Mouse (Mus musculus) left cerebral cortex, adult 6 months (tissue): ENCODE data around the gene Cenpx. TPM values are rescaled to one million over a fixed set of nuclear protein-coding genes. Genes with fewer than 3 reads are reported as not detected.

Source experiments
- long read RNA-seq, 2 experiments: library from polyadenylated mRNA; unstranded; transcript quantifications; one replicate each; pipeline ENCODE4 v2.0.0; 2019 to 2020
- polyA plus RNA-seq: library from polyadenylated mRNA; unstranded; fragments of <200 nt; fragmentation: Nextera tagmentation; gene quantifications from 2 replicates; pipeline ENCODE4 v1.2.3, GENCODE M21; 2021

Gene Cenpx
- polyA plus RNA-seq: 82.4 and 87.0 TPM in 2 replicates
- long read RNA-seq, experiment 1, transcript Cenpx-202 (5 exons, 606 nt): major isoform, 8 of 29 reads
- long read RNA-seq, experiment 1, partial matches to known transcripts: 8 of 29 reads
- long read RNA-seq, experiment 1, other reads (novel, unspliced or antisense): 11 of 29 reads
- long read RNA-seq, experiment 2, transcript Cenpx-202 (5 exons, 606 nt): major isoform, 20 of 54 reads
- long read RNA-seq, experiment 2, partial matches to known transcripts: 1 of 54 reads
- long read RNA-seq, experiment 2, other reads (novel, unspliced or antisense): 33 of 54 reads

DNA sequence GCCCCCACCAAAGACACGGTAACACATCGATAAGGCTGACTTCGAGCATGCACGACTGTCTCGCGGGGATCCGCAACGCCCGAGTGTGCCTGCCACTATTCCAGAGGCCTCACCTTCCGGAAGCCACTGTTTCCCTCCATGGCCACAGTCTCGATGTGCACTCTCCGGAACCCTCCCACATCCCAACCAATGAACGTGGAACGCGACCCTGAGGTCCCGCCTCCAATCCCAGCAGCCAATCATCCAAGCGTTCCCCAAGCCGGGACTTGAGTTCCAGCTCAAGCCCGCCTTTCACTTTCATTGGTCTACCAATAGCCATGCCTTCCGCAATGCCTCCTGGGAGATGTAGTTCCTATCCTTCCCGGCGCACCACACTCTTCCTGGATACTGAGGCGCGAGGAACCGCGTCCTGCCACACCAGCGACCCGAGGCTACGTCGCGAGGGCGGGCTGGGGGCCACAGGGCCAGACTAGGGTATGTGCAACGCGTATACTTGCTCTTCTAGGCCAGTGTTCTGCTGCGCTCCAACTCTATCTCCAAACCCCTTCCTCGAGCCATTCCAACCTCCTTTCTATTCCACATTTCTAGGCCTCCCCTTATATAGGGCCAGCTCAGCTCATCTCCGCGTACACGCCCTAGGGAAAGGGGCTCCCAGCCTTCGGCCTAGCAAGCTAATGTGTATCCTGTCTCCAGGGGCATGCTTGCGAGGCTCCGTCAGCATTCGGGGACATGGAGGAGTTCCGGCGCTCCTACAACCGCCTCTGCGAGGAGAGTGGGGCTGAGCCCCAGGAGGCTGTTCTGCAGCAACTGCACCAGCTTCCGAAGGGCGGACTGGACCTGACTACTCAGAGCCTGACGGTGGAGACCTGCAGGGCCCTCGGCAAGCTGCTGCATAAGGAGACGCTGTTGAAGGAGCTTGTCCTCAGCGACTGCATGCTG, at the start of gene Cenpx, which contains the start of gene Lrrc45:
Cenpx (minus strand) TSS at position 159 of the 939 bp plus-strand sequence.
Lrrc45 (plus strand) TSS at position 346 of the 939 bp plus-strand sequence.

GRCm38 (mm10) chr11:120762672-120763041, 49.1 kb upstream of the Cenpx start, which contains the start of gene Hmga1b:
Gene Hmga1b (plus strand): TSS chr11:120762794.

DNA sequence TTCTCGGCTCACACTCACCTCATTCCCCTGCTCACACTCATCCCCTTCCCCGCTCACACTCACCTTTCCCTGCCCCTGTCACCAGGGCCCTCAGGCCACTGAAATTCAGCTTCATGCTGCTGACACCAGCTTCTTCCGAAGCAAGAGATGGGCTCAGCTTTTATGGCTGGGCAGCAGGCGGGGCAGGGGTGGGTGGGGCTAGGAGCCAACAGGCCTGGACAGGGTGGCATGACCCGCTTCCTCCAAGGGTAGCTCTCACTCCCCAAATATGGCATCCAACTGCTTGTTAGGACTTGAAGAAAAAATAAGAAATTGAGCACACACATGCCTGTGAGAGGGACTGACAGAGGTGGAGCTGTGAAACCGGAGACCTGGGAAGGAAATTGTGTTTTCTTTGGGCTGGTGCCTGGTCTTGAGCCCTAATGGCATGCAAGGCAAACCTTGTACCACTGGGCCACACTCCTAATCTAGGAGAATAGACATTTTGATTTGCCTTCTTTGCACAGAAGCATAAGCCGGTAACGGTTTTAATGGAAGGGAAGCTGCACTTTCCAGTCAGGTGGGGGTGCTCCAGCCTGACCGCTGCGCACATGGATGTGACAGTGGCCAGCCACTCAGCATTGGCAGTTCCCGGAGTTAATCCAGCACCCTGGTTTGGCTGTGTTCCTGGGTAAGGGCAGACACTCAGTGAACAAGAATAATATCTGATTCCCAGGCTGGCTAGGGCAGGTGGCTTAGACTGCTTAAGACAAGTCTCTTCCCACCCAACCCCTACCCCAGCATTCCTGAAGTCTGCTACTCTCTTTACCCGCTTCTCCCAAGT, 18.5 kb upstream of the Cenpx start, which contains the start of gene Cbr2:
Cbr2 (minus strand) TSS at position 257 of the 823 bp plus-strand sequence.

GRCm38 (mm10) chr11:120727169-120727527, 13.6 kb upstream of the Cenpx start, which contains the start of gene Dcxr:
Gene Dcxr (minus strand): TSS chr11:120727281.

DNA sequence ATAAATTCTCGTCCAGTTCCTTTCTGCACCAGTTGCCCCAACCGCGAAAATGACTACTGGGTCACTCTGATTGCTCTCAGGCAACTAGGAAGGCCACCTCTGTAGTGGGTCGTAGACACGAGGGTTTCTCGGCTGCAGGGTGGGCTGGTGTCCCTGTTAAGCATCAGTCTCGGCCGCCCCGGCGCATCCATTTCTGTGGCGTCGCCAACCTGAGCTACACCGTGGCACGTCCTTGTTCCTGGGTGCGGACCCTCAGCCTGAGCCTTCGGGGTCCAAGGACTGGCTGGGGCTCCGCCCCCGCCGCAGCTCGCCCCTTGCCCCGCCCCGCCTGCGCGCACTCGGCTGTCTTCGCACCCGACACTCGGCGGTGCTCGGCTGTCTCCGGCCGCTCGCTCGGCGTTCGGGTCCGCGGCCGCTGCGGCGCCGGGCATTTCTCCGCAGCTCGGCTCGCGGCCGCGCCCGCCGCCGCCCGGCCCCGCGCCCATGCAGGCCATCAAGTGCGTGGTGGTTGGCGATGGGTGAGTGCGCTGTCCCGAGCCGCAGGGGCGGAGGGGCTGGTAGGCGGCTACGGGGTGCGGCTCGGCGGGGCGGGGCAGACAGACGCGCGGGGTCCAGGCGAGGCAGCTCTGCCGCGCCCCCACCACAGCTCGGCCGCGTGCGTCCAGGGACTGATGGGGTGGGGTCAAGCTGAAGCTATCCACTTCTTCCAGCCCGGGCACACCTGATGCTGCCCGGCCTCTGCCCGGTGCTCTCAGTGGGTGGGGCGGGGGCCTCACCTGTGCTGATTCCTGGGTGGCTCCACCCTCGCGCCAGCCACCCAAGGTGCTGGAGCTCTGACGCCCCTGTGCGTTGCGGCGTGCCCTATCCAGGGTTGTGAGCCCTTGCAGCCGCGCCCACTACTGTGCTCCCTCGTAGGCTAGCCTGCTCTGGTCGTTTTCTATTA, 7.9 kb upstream of the Cenpx start, which contains the start of gene Rac3:
Rac3 (plus strand) TSS at position 347 of the 943 bp plus-strand sequence.

DNA sequence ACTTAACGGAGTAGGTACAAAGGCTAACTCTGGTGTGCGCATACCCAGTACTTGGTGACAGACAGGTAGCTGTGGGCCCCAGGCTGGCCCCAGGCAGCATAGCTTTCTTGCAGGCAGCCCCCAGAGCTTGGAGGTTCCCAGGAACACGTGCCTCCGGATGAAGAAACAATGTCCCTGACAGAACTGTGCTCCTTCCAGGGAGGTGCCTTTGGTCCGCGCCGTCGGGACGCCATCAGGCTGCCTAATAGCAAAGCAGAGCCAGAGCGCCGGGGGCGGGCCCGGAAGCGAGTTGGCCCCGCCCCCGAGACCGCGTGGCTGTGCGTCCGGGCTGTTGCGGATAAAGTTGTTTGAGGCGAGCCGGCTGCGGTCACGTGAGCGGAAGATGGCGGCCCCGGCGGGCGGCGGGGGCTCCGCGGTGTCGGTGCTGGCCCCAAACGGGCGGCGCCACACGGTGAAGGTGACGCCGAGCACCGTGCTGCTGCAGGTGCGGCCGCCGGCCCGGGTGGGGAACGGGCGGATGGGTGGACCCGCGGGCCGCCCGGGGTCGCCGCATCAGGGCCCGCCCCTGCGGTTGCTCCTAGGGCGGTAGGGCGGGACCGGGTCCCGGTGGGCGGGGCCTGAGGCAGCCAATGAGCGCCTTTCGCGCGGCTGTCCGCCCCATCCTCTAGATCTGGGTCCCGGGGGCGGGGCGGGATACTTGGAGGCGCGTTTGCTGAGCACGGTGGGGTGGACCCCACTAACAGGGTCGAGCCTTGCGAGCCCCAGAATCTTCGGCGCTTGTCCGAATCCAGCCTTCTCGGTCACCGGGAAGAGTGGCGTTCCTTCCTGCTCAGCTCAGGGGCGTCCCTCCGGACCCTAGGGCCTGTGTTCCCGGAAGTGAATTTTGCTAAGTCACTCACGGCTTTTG, 40.6 kb downstream of the Cenpx start, which contains the start of gene Aspscr1:
Aspscr1 (plus strand) TSS at position 287 of the 907 bp plus-strand sequence.

DNA sequence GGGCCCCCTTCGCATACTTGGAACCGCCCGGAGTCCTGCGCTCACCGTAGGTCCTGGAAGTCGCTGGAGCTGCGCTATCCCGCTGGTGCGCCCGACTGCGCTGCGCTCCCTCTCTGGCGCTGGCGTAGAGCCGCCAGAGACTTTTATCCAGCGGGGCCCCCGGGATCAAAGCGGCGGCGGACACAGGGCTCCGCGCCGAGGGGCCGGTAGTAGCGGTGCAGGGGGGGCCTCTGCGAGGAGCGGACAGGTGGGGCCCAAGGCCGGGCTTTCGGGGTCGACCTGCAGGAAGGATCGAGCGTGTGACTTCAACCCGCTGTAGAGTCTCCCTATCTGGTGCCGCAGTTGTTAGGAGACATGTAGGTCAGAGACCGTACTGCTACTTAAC, 52.5 kb downstream of the Cenpx start, which contains the start of gene Notum:
Notum (minus strand) TSS at position 100 of the 385 bp plus-strand sequence.

Other genes with a start within 250 kb of the Cenpx start
- gene Arl16, start 246.1 kb downstream of the Cenpx start, polyA plus RNA-seq: 72.4 and 90.6 TPM in 2 replicates
- 113 and 125 TPM in 2 replicates for gene Mrpl12, start 229.1 kb downstream of the Cenpx start, polyA plus RNA-seq
- 13.9 and 14.7 TPM in 2 replicates for gene Slc25a10, start 221.9 kb downstream of the Cenpx start, polyA plus RNA-seq
- gene Gcgr, start 183.0 kb downstream of the Cenpx start, polyA plus RNA-seq: 0.05 TPM in 1 of 2 replicates, not detected in the other
- 231 and 232 TPM in 2 replicates for gene Mcrip1, start 164.0 kb downstream of the Cenpx start, polyA plus RNA-seq
- gene Ppp1r27, start 162.6 kb downstream of the Cenpx start, polyA plus RNA-seq: not detected in 2 replicates
- 99.2 and 113 TPM in 2 replicates for gene P4hb, start 140.5 kb downstream of the Cenpx start, polyA plus RNA-seq
- gene Arhgdia, start 132.1 kb downstream of the Cenpx start, polyA plus RNA-seq: 186 and 291 TPM in 2 replicates
- 7.2 and 21.6 TPM in 2 replicates for gene Alyref, start 115.4 kb downstream of the Cenpx start, polyA plus RNA-seq
- 76.6 and 229 TPM in 2 replicates for gene Anapc11, start 115.3 kb downstream of the Cenpx start, polyA plus RNA-seq
- 0.61 and 0.85 TPM in 2 replicates for gene Npb, start 105.3 kb downstream of the Cenpx start, polyA plus RNA-seq
- gene Pcyt2, start 95.8 kb downstream of the Cenpx start, polyA plus RNA-seq: 109 and 110 TPM in 2 replicates
- 21.5 and 24.4 TPM in 2 replicates for gene Sirt7, start 88.5 kb downstream of the Cenpx start, polyA plus RNA-seq
- 14.1 and 24.2 TPM in 2 replicates for gene Mafg, start 80.1 kb downstream of the Cenpx start, polyA plus RNA-seq
- 4.4 and 5.1 TPM in 2 replicates for gene Pycr1, start 70.0 kb downstream of the Cenpx start, polyA plus RNA-seq
- 7.4 and 9.6 TPM in 2 replicates for gene Myadml2, start 65.6 kb downstream of the Cenpx start, polyA plus RNA-seq
- gene Notum, start 52.6 kb downstream of the Cenpx start, polyA plus RNA-seq: 0.55 and 3.6 TPM in 2 replicates
- 48.4 and 50.7 TPM in 2 replicates for gene Aspscr1, start 40.8 kb downstream of the Cenpx start, polyA plus RNA-seq
- 6.3 and 8.2 TPM in 2 replicates for gene Lrrc45, start 187 bp upstream of the Cenpx start, polyA plus RNA-seq
- gene Rac3, start 7.7 kb upstream of the Cenpx start, polyA plus RNA-seq: 38.2 and 40.8 TPM in 2 replicates
- gene Dcxr, start 13.5 kb upstream of the Cenpx start, polyA plus RNA-seq: 20.5 and 25.7 TPM in 2 replicates
- 2.0 and 2.1 TPM in 2 replicates for gene Cbr2, start 18.4 kb upstream of the Cenpx start, polyA plus RNA-seq
- gene Hmga1b, start 49.1 kb upstream of the Cenpx start, polyA plus RNA-seq: 0.18 and 1.9 TPM in 2 replicates
- gene Rfng, start 70.5 kb upstream of the Cenpx start, polyA plus RNA-seq: 29.8 and 56.0 TPM in 2 replicates
- 203 and 262 TPM in 2 replicates for gene Gps1, start 70.5 kb upstream of the Cenpx start, polyA plus RNA-seq
- 32.0 and 44.3 TPM in 2 replicates for gene Dus1l, start 82.7 kb upstream of the Cenpx start, polyA plus RNA-seq
- gene Fasn, start 110.8 kb upstream of the Cenpx start, polyA plus RNA-seq: 25.3 and 31.9 TPM in 2 replicates
- gene Ccdc57, start 219.1 kb upstream of the Cenpx start, polyA plus RNA-seq: 1.3 and 1.4 TPM in 2 replicates
- gene Slc16a3, start 234.7 kb upstream of the Cenpx start, polyA plus RNA-seq: 2.2 and 3.5 TPM in 2 replicates